Mouse (Mus musculus): ENCODE data around the gene Lta. TPM values are rescaled to one million over a fixed set of nuclear protein-coding genes. Genes with fewer than 3 reads are reported as not detected.

Gene Lta
- total and polyA plus RNA-seq, 3 experiments = 0.24 TPM; not detected in 2

GRCm38 (mm10) chr17:35197126-35197525 is 8.0 kb downstream of the Lta start:
- Histone ChIP-seq H3K4me1 (ENCODE audit: control insufficient read depth in 1 of 2, insufficient read depth in 2 of 2, low read length in 2 of 2) (peaks cover 10 to 29% of the 10 kb centered on the region in 2 experiments), H3K27me3 (ENCODE audit: control insufficient read depth in 1 of 2, insufficient read depth in 2 of 2, low read length in 2 of 2) (no peaks in the 10 kb centered on the region), H3K9ac (ENCODE audit: control insufficient read depth, low read depth, low read length, poor library complexity, severe bottlenecking) (0 out of 2 replicates have a peak overlapping the region, but pooled peaks have one; percentile 9), H3K4me3 (ENCODE audit: control insufficient read depth in 1 of 2, insufficient read depth in 1 of 2, low read depth in 2 of 2, low read length in 2 of 2) (peak overlapping the region; percentile 71 to 74; a peak in 3 of 4 replicates), H3K36me3 (ENCODE audit: control insufficient read depth in 1 of 2, insufficient read depth in 2 of 2, low read length in 2 of 2) (peaks cover 0 to 14% of the 10 kb centered on the region in 2 experiments; a peak in 2 of 4 replicates), H3K79me2 (ENCODE audit: control insufficient read depth, insufficient read depth, low read length, poor library complexity) (peaks cover 5% of the 10 kb centered on the region; the same call in 1 of the 2 replicates), H3K27ac (ENCODE audit: control insufficient read depth, low read depth, low read length) (no peak overlapping the region), H3K9me3 (replicated peaks; ENCODE audit: insufficient read depth, low read length) (no peaks in the 10 kb centered on the region)
- no peak for TF ChIP-seq NRF1 (IDR thresholded peaks at IDR 0.05; ENCODE audit: insufficient read depth, low read depth, low read length, poor library complexity, severe bottlenecking)
- DNase-seq (ENCODE audit: low read depth, low spot score) = peak; percentile 31

DNA sequence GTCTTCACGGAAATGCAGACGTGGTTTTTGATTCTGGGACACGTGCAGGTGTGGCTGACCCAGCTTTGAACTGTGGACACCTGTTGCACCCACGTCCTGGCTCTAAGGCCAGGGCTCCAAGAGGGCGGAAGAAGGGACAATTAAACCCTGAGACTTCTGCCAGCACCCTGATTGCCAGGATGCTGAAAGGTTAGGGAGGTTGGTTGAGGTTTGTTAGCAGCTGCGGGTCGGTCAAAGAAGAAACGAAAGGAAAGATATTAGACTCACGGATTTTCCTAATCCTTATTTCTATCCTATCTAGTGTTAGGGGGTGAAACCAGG is 8.9 kb downstream of the Lta start:
- TF ChIP-seq MXI1 (IDR thresholded peaks at IDR 0.05; ENCODE audit: low read depth, low read length) (peak; percentile 29; the same call in 1 of the 2 replicates), MAX (IDR thresholded peaks at IDR 0.05; ENCODE audit: low read length) (peak; percentile 22; the same call in 1 of the 2 replicates), ZNF384 (IDR thresholded peaks at IDR 0.05; ENCODE audit: low read depth, low read length) (no peak)
- Histone ChIP-seq H3K9ac (ENCODE audit: control insufficient read depth, low read depth, low read length, poor library complexity, severe bottlenecking) (peak overlapping the region; percentile 71), H3K4me3 (ENCODE audit: control insufficient read depth in 1 of 2, insufficient read depth in 1 of 2, low read depth in 2 of 2, low read length in 2 of 2) (peak overlapping the region; percentile 71 to 74), H3K4me1 (ENCODE audit: control insufficient read depth in 1 of 2, insufficient read depth in 2 of 2, low read length in 2 of 2) (peaks cover 13 to 26% of the 10 kb centered on the region in 2 experiments), H3K27ac (ENCODE audit: control insufficient read depth, low read depth, low read length) (peak overlapping the region; percentile 5; the same call in 1 of the 2 replicates), H3K36me3 (ENCODE audit: control insufficient read depth in 1 of 2, insufficient read depth in 2 of 2, low read length in 2 of 2) (peaks cover 0 to 17% of the 10 kb centered on the region in 2 experiments; a peak in 2 of 4 replicates), H3K27me3 (ENCODE audit: control insufficient read depth in 1 of 2, insufficient read depth in 2 of 2, low read length in 2 of 2) (no peaks in the 10 kb centered on the region), H3K79me2 (ENCODE audit: control insufficient read depth, insufficient read depth, low read length, poor library complexity) (peaks cover 5% of the 10 kb centered on the region; the same call in 1 of the 2 replicates), H3K9me3 (replicated peaks; ENCODE audit: insufficient read depth, low read length) (no peaks in the 10 kb centered on the region)
- peak; percentile 48 for DNase-seq (ENCODE audit: low read depth, low spot score)

DNA sequence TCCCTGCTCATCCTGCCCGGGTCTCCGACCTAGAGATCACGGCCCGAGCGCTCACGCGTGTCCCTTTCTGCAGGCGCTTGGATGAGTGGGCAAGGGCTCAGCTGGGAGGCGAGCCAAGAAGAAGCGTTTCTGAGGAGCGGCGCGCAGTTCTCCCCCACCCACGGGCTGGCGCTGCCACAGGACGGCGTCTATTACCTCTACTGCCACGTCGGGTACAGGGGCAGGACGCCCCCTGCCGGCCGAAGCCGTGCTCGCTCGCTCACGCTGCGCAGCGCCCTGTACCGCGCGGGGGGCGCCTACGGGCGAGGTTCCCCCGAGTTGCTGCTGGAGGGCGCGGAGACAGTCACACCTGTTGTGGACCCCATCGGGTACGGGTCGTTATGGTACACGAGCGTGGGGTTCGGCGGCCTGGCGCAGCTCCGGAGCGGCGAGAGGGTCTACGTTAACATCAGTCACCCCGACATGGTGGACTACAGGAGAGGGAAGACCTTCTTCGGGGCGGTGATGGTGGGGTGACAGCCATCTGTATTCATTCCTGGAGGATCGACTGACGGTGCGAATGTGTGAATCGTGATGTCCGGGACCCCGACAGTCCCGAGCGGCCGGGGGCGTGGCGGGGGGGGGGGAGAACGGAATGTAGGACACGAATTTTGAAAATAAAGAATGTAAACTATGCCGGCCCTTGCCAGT is 9.4 kb downstream of the Lta start:
- peaks cover 5% of the 10 kb centered on the region; the same call in 1 of the 2 replicates for H3K79me2 ChIP-seq (ENCODE audit: control insufficient read depth, insufficient read depth, low read length, poor library complexity)
- H3K9ac ChIP-seq (ENCODE audit: control insufficient read depth, low read depth, low read length, poor library complexity, severe bottlenecking) = peak overlapping the region; percentile 71
- DNase-seq (ENCODE audit: low read depth, low spot score) = peak; percentile 89
- no peaks in the 10 kb centered on the region for H3K9me3 ChIP-seq (replicated peaks; ENCODE audit: insufficient read depth, low read length)
- peaks cover 0 to 17% of the 10 kb centered on the region in 2 experiments; a peak in 2 of 4 replicates for H3K36me3 ChIP-seq (ENCODE audit: control insufficient read depth in 1 of 2, insufficient read depth in 2 of 2, low read length in 2 of 2)
- no peaks in the 10 kb centered on the region for H3K27me3 ChIP-seq (ENCODE audit: control insufficient read depth in 1 of 2, insufficient read depth in 2 of 2, low read length in 2 of 2)
- peaks cover 12 to 23% of the 10 kb centered on the region in 2 experiments for H3K4me1 ChIP-seq (ENCODE audit: control insufficient read depth in 1 of 2, insufficient read depth in 2 of 2, low read length in 2 of 2)
- H3K27ac ChIP-seq (ENCODE audit: control insufficient read depth, low read depth, low read length) = peak overlapping the region; percentile 5; the same call in 1 of the 2 replicates
- H3K4me3 ChIP-seq (ENCODE audit: control insufficient read depth in 1 of 2, insufficient read depth in 1 of 2, low read depth in 2 of 2, low read length in 2 of 2) = peak overlapping the region; percentile 71 to 74
- no peak for TF ChIP-seq BHLHE40 (IDR thresholded peaks at IDR 0.05; ENCODE audit: borderline replicate concordance, low read depth, low read length)
- no peak for TF ChIP-seq USF2 (IDR thresholded peaks at IDR 0.05; ENCODE audit: borderline replicate concordance in 1 of 2, insufficient read depth in 1 of 2, low read depth in 1 of 2, low read length in 2 of 2)
- 0 out of 2 replicates have a peak, but pooled peaks have one; percentile 42 for TF ChIP-seq TCF12 (IDR thresholded peaks at IDR 0.05; ENCODE audit: low read depth, low read length)
- TF ChIP-seq ZMIZ1 (IDR thresholded peaks at IDR 0.05; ENCODE audit: low read depth, low read length) = no peak
- peak; percentile 10; the same call in 1 of the 2 replicates for TF ChIP-seq MAX (IDR thresholded peaks at IDR 0.05; ENCODE audit: low read length)
- TF ChIP-seq CTCF (IDR thresholded peaks at IDR 0.05 in 2 of 3, conservative IDR thresholded peaks at IDR 0.05 in 1 of 3; ENCODE audit: control insufficient read depth in 1 of 3, insufficient read depth in 1 of 3, low read depth in 2 of 3, low read length in 3 of 3, poor library complexity in 1 of 3, severe bottlenecking in 1 of 3) = peak; percentile 81 to 96 (median 96)
- no peak for TF ChIP-seq MYB (IDR thresholded peaks at IDR 0.05; ENCODE audit: low read depth, low read length)
- peak; percentile 42; the same call in 1 of the 2 replicates for TF ChIP-seq NELFE (IDR thresholded peaks at IDR 0.05; ENCODE audit: low read depth, low read length)
- peak; percentile 74 for TF ChIP-seq SIN3A (IDR thresholded peaks at IDR 0.05; ENCODE audit: low read length)
- no peak; the same call in 1 of the 2 replicates for TF ChIP-seq MXI1 (IDR thresholded peaks at IDR 0.05; ENCODE audit: low read depth, low read length)
- no peak for TF ChIP-seq GABPA (IDR thresholded peaks at IDR 0.05; ENCODE audit: low read depth, low read length)
- peak in 1 of 2 experiments; percentile 18; a peak in 2 of 4 replicates for TF ChIP-seq EP300 (IDR thresholded peaks at IDR 0.05; ENCODE audit: low read depth in 1 of 2, low read length in 2 of 2)
- TF ChIP-seq SMC3 (IDR thresholded peaks at IDR 0.05; ENCODE audit: low read depth, low read length) = peak; percentile 78
- peak in 1 of 2 experiments; percentile 42; a peak in 2 of 4 replicates for TF ChIP-seq POLR2A (IDR thresholded peaks at IDR 0.05; ENCODE audit: control insufficient read depth in 1 of 2, insufficient read depth in 1 of 2, low read depth in 1 of 2, low read length in 2 of 2, poor library complexity in 1 of 2)
- TF ChIP-seq JUND (IDR thresholded peaks at IDR 0.05; ENCODE audit: low read depth, low read length) = no peak
- peak; percentile 42; the same call in 1 of the 2 replicates for TF ChIP-seq ETS1 (IDR thresholded peaks at IDR 0.05; ENCODE audit: low read depth, low read length)
- TF ChIP-seq RAD21 (IDR thresholded peaks at IDR 0.05; ENCODE audit: low read depth, low read length) = peak; percentile 51
- no peak for TF ChIP-seq CHD1 (IDR thresholded peaks at IDR 0.05; ENCODE audit: low read depth, low read length)
- peak; percentile 94 for TF ChIP-seq MAZ (IDR thresholded peaks at IDR 0.05; ENCODE audit: low read depth, low read length)
- no peak for TF ChIP-seq USF1 (IDR thresholded peaks at IDR 0.05; ENCODE audit: low read depth, low read length)
- no peak for TF ChIP-seq CHD2 (IDR thresholded peaks at IDR 0.05; ENCODE audit: low read length)
